Mouse (Mus musculus) testis, adult 2 months (tissue): Measurements from ENCODE around the gene Cadm2. TPM values are rescaled to one million over a fixed set of nuclear protein-coding genes. Genes with fewer than 3 reads are reported as not detected.

Experiments
- H3K27ac ChIP-seq: fragments of 200-500 bp; 2 replicates; pipeline ENCODE4 v1.5.1; 2012; ENCODE audit warnings: low read depth, low read length; ENCODE audit not compliant: control insufficient read depth, insufficient read depth
- H3K27me3 ChIP-seq: fragments of 200-500 bp; 2 replicates; pipeline ENCODE4 v1.6.1; 2012; ENCODE audit warnings: mild to moderate bottlenecking, low read length, moderate library complexity; ENCODE audit not compliant: control insufficient read depth, insufficient read depth
- H3K36me3 ChIP-seq: fragments of 200-500 bp; 2 replicates; pipeline ENCODE4 v1.6.1; 2012; ENCODE audit warnings: mild to moderate bottlenecking, low read length; ENCODE audit not compliant: control insufficient read depth, insufficient read depth
- H3K4me1 ChIP-seq: fragments of 200-500 bp; 2 replicates; pipeline ENCODE4 v1.6.1; 2012; ENCODE audit warnings: low read length; ENCODE audit not compliant: control insufficient read depth, insufficient read depth
- H3K4me3 ChIP-seq: fragments of 200-500 bp; 2 replicates; pipeline ENCODE4 v1.5.1; 2012; ENCODE audit warnings: low read depth, mild to moderate bottlenecking, low read length, moderate library complexity, mixed read lengths; ENCODE audit not compliant: control insufficient read depth
- CTCF ChIP-seq: fragments of 200-500 bp; IDR thresholded peaks from 2 replicates; pipeline ENCODE4 v1.5.1; 2012; ENCODE audit warnings: low read depth, mild to moderate bottlenecking, inconsistent platforms, low read length, moderate library complexity; ENCODE audit not compliant: control insufficient read depth, insufficient read depth, insufficient replicate concordance
- POLR2A ChIP-seq: fragments of 200-500 bp; IDR thresholded peaks from 2 replicates; pipeline ENCODE4 v1.6.1; 2012; ENCODE audit warnings: low read depth, mild to moderate bottlenecking, inconsistent platforms, low read length, moderate library complexity; ENCODE audit not compliant: control insufficient read depth
- polyA plus RNA-seq: library from polyadenylated mRNA; depleted of rRNA; stranded (reverse); fragments of >200 nt; gene quantifications from 2 replicates; pipeline ENCODE4 v1.2.3, GENCODE M21; 2012

Cadm2 gene
- polyA plus RNA-seq, 1 experiment, result 3.3 TPM

- TF ChIP-seq CTCF (no peak), POLR2A (no peak)
- H3K4me1 ChIP-seq, result no peaks in the 10 kb centered on the region
- no peaks in the 10 kb centered on the region for H3K27me3 ChIP-seq
- no peak overlapping the region for H3K27ac ChIP-seq
- no peak overlapping the region for H3K4me3 ChIP-seq
- H3K36me3 ChIP-seq, result no peaks in the 10 kb centered on the region
Measured at GRCm38 (mm10) chr16:66731212-66731611, 889.5 kb downstream of the Cadm2 start.

GRCm38 (mm10) chr16:66706476-66706875, 914.2 kb downstream of the Cadm2 start:
- Histone ChIP-seq H3K27me3 (no peaks in the 10 kb centered on the region), H3K4me1 (no peaks in the 10 kb centered on the region), H3K27ac (no peak overlapping the region), H3K36me3 (no peaks in the 10 kb centered on the region), H3K4me3 (no peak overlapping the region)
- TF ChIP-seq POLR2A, result no peak
- no peak for TF ChIP-seq CTCF

GRCm38 (mm10) chr16:66694783-66695182, 925.9 kb downstream of the Cadm2 start:
- Histone ChIP-seq H3K27me3 (no peaks in the 10 kb centered on the region), H3K36me3 (no peaks in the 10 kb centered on the region), H3K4me3 (no peak overlapping the region), H3K27ac (no peak overlapping the region), H3K4me1 (no peaks in the 10 kb centered on the region)
- TF ChIP-seq CTCF (no peak), POLR2A (no peak)

GRCm38 (mm10) chr16:66677241-66677640, 943.5 kb downstream of the Cadm2 start:
- TF ChIP-seq CTCF (no peak), POLR2A (no peak)
- Histone ChIP-seq H3K4me3 (no peak overlapping the region), H3K4me1 (no peaks in the 10 kb centered on the region), H3K27ac (no peak overlapping the region), H3K27me3 (no peaks in the 10 kb centered on the region), H3K36me3 (no peaks in the 10 kb centered on the region)

GRCm38 (mm10) chr16:66651013-66651362, 969.7 kb downstream of the Cadm2 start:
- Histone ChIP-seq H3K27ac (no peak overlapping the region), H3K36me3 (no peaks in the 10 kb centered on the region), H3K4me1 (no peaks in the 10 kb centered on the region), H3K4me3 (no peak overlapping the region), H3K27me3 (no peaks in the 10 kb centered on the region)
- TF ChIP-seq POLR2A, result no peak
- no peak for TF ChIP-seq CTCF

GRCm38 (mm10) chr16:66650348-66651012, 970.2 kb downstream of the Cadm2 start:
- TF ChIP-seq CTCF, result no peak
- no peak for TF ChIP-seq POLR2A

GRCm38 (mm10) chr16:66647798-66648197, 972.9 kb downstream of the Cadm2 start:
- Histone ChIP-seq H3K27ac (no peak overlapping the region), H3K4me3 (no peak overlapping the region), H3K27me3 (no peaks in the 10 kb centered on the region), H3K4me1 (no peaks in the 10 kb centered on the region), H3K36me3 (no peaks in the 10 kb centered on the region)
- no peak for TF ChIP-seq CTCF

More at GRCm38 (mm10) chr16:66650348-66651012, 970.2 kb downstream of the Cadm2 start:
- Histone ChIP-seq H3K27ac (no peak overlapping the region), H3K27me3 (no peaks in the 10 kb centered on the region), H3K4me3 (no peak overlapping the region), H3K4me1 (no peaks in the 10 kb centered on the region), H3K36me3 (no peaks in the 10 kb centered on the region)
